Mouse (Mus musculus) ES-Bruce4 (cell line): Measurements from ENCODE around the gene Ddi2. TPM values are rescaled to one million over a fixed set of nuclear protein-coding genes. Genes with fewer than 3 reads are reported as not detected.

ENCODE experiments used
- H3K27ac ChIP-seq: 2 replicates; pipeline ENCODE4 v1.5.1; 2012; ENCODE audit warnings: low read length, inconsistent platforms; ENCODE audit not compliant: insufficient read depth
- H3K27me3 ChIP-seq: 2 replicates; pipeline ENCODE4 v1.6.1; 2012; ENCODE audit warnings: mild to moderate bottlenecking, low read length, inconsistent platforms; ENCODE audit not compliant: control insufficient read depth, poor library complexity, insufficient read depth, severe bottlenecking
- H3K36me3 ChIP-seq: 2 replicates; pipeline ENCODE4 v1.6.1; 2012; ENCODE audit warnings: inconsistent platforms, mild to moderate bottlenecking, low read length, moderate library complexity; ENCODE audit not compliant: control insufficient read depth, poor library complexity, insufficient read depth, severe bottlenecking
- H3K4me1 ChIP-seq: one replicate; pipeline ENCODE4 v1.8.1; 2011; ENCODE audit warnings: low read length; ENCODE audit not compliant: control insufficient read depth, insufficient read depth
- H3K4me3 ChIP-seq: 2 replicates; pipeline ENCODE4 v1.5.1; 2011; ENCODE audit warnings: low read depth, mild to moderate bottlenecking, low read length
- H3K9ac ChIP-seq: 2 replicates; pipeline ENCODE4 v1.6.1; 2012; ENCODE audit warnings: low read depth, mild to moderate bottlenecking, inconsistent platforms; ENCODE audit not compliant: poor library complexity, severe bottlenecking
- H3K9me3 ChIP-seq: replicated peaks from 2 replicates; pipeline ENCODE4 v1.6.1; 2012; ENCODE audit warnings: mild to moderate bottlenecking, low read length, inconsistent platforms; ENCODE audit not compliant: control insufficient read depth, poor library complexity, insufficient read depth, severe bottlenecking
- CTCF ChIP-seq: IDR thresholded peaks from one replicate; pipeline ENCODE4 v1.8.1; 2011; ENCODE audit warnings: low read depth, low read length
- EP300 ChIP-seq: IDR thresholded peaks from 2 replicates; pipeline ENCODE4 v1.6.1; 2011; ENCODE audit warnings: low read depth, low read length; ENCODE audit not compliant: insufficient read depth
- POLR2A ChIP-seq: IDR thresholded peaks from one replicate; pipeline ENCODE4 v1.8.1; 2011; ENCODE audit warnings: low read length; ENCODE audit not compliant: insufficient read depth
- polyA plus RNA-seq: library from polyadenylated mRNA; stranded (reverse); fragments of >200 nt; gene quantifications from 2 replicates; pipeline ENCODE4 v1.2.4, GENCODE M21; 2011; ENCODE audit warnings: low read depth; ENCODE audit not compliant: missing spikeins, insufficient read depth, insufficient read length

Gene Ddi2
- polyA plus RNA-seq, 1 experiment: 46.0 TPM

DNA sequence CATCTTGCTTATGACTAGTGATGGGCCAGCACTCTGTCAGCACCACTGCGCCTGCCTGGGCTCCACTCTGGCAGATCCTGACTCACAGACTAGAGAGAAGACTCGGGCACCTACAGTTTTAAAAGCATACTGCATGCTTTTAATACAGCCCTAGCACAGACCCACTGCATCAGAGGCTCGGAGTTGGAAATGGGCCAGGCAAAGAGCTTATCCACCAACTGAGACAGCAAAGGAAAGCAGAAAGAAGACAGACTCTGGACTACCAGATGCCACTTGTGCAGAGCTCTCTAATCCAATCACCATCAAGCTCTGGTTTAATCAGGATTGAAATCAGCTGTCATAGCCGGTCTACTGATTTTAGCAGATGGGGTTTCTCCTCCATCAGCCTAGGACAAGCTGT, 17.9 kb downstream of the Ddi2 start:
- TF ChIP-seq CTCF (no peak), EP300 (no peak), POLR2A (no peak)
- H3K9ac ChIP-seq: no peak overlapping the region

DNA sequence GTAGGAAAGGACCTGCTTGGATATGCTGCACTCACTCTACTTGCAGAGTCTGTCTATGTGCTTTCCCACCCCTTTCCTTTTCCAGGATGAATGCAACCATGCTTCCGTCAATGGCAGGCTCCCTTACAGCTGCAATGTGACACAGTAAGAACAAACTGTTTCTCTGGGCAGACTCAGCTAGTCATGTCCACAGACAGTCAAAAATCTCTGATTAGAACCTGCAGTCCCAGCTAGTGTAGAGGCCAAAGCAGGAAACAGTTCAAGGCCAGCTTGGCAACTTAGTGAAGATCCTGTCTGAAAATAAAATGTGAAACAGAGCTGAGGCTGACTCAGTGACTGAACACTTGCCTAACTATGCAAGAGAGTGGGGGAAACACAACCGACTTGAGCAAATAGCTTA, 18.6 kb downstream of the Ddi2 start:
- Histone ChIP-seq H3K36me3 (peaks cover 68% of the 10 kb centered on the region), H3K4me1 (no peaks in the 10 kb centered on the region), H3K27me3 (no peaks in the 10 kb centered on the region), H3K9me3 (no peaks in the 10 kb centered on the region), H3K4me3 (no peak overlapping the region), H3K27ac (no peak overlapping the region), H3K9ac (no peak overlapping the region)
- TF ChIP-seq CTCF (no peak), EP300 (no peak), POLR2A (no peak)

More for the DNA sequence above, 17.9 kb downstream of the Ddi2 start:
- Histone ChIP-seq H3K9me3 (no peaks in the 10 kb centered on the region), H3K4me3 (no peak overlapping the region), H3K36me3 (peaks cover 72% of the 10 kb centered on the region), H3K27ac (no peak overlapping the region), H3K27me3 (no peaks in the 10 kb centered on the region), H3K4me1 (no peaks in the 10 kb centered on the region)

DNA sequence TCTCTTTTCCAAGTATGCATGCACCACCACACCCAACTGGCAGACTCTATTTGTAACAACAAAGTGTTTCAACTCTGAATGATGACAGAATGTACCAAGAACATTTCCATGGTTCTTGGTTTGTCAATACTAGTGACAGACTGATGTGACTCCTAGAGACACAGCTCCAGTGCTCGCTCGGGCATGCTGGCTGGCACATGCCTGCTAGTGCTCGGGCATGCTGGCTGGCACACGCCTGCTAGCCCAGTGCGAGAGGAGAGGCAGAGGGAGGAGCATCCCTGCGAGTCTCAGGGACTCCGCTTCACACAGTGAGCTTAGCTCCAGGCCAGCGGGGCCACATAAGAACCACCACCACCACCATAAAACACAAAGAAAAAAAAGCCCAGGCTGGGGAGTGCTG, 28.5 kb downstream of the Ddi2 start:
- H3K36me3 ChIP-seq: peaks cover 68% of the 10 kb centered on the region
- H3K27ac ChIP-seq: no peak overlapping the region
- H3K27me3 ChIP-seq: no peaks in the 10 kb centered on the region
- no peak overlapping the region for H3K9ac ChIP-seq
- no peaks in the 10 kb centered on the region for H3K9me3 ChIP-seq
- H3K4me1 ChIP-seq: no peaks in the 10 kb centered on the region
- no peak overlapping the region for H3K4me3 ChIP-seq
- TF ChIP-seq CTCF (no peak), EP300 (no peak), POLR2A (no peak)

DNA sequence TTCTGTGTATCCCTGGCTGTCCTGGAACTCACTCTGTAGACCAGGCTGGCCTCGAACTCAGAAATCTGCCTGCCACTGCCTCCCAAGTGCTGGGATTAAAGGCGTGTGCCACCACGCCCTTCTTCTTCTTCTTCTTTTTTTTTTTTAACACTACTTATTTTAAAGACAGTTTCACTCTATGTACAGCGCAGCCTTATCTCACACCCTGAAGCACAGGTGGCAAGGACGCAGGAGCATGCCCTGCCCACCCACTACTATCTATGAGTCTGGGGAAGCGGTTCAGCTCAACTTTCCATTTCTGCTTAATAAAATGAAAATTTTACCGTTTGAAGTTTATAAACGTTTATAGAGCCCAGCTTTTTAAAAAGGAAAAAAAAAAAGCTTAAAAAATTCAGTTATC, 34.7 kb downstream of the Ddi2 start:
- Histone ChIP-seq H3K4me1 (peaks cover 2% of the 10 kb centered on the region), H3K4me3 (no peak overlapping the region), H3K9ac (no peak overlapping the region), H3K27ac (no peak overlapping the region), H3K9me3 (no peaks in the 10 kb centered on the region), H3K27me3 (no peaks in the 10 kb centered on the region), H3K36me3 (peaks cover 52% of the 10 kb centered on the region)
- TF ChIP-seq EP300 (no peak), CTCF (no peak), POLR2A (no peak)

DNA sequence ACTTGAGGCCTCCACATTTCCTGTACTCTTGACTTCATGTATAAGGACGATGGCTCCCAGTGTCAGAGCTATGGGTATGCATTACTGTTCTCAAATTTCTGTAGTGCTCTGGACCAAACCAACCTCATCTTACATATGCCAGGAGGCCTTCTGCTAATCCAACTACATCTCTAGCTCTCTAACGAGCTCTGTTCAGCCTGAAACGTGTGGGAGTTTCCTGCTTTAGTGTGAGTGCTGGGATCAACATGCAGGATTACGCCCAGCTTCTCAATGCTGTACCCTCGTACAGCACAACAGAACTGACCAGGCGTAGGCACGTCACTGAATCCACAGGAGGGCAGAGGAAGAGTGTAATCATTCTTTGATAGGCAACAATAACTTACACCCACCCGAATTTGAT, 36.7 kb downstream of the Ddi2 start:
- Histone ChIP-seq H3K9ac (no peak overlapping the region), H3K4me3 (no peak overlapping the region), H3K27me3 (no peaks in the 10 kb centered on the region), H3K36me3 (peaks cover 37% of the 10 kb centered on the region), H3K27ac (no peak overlapping the region), H3K9me3 (no peaks in the 10 kb centered on the region), H3K4me1 (peaks cover 7% of the 10 kb centered on the region)
- TF ChIP-seq CTCF (no peak), POLR2A (no peak), EP300 (no peak)

DNA sequence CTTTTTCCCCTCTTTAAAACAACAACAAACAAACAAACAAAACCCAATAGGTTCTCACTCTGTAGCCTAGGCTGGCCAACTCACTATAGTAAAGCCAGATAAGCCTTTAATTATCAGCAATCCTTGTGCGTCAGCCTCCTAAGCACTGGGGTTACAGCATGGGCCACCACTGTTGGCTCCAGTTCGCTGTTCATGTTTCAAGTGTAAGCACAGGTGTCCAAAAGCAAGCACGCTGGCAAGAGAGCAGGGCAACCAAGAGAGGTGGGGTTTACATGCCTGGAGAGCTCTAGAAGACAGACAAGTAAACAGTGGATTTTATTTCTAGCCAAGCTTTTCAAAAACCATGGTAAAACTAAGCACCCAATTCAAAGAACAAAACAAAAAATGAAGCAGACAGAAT, 37.1 kb downstream of the Ddi2 start:
- Histone ChIP-seq H3K9me3 (no peaks in the 10 kb centered on the region), H3K27ac (no peak overlapping the region), H3K9ac (no peak overlapping the region), H3K4me1 (peaks cover 7% of the 10 kb centered on the region), H3K36me3 (peaks cover 33% of the 10 kb centered on the region), H3K27me3 (no peaks in the 10 kb centered on the region), H3K4me3 (no peak overlapping the region)
- TF ChIP-seq CTCF: no peak
- no peak for TF ChIP-seq POLR2A
- no peak for TF ChIP-seq EP300
